Mouse (Mus musculus) embryo, embryonic 9.5 days (tissue): ENCODE data around the gene Phlpp2.
"Not testable (repeated sequence)": the region's sequence is repeated elsewhere in the genome, so short reads cannot be mapped to it uniquely, and the experiment has no call there.

Experiments
- DNase-seq: peaks from one replicate; pipeline ENCODE4 v3.0.0-alpha.2; 2017; ENCODE audit errors: extremely low spot score

Phlpp2 gene

DNA sequence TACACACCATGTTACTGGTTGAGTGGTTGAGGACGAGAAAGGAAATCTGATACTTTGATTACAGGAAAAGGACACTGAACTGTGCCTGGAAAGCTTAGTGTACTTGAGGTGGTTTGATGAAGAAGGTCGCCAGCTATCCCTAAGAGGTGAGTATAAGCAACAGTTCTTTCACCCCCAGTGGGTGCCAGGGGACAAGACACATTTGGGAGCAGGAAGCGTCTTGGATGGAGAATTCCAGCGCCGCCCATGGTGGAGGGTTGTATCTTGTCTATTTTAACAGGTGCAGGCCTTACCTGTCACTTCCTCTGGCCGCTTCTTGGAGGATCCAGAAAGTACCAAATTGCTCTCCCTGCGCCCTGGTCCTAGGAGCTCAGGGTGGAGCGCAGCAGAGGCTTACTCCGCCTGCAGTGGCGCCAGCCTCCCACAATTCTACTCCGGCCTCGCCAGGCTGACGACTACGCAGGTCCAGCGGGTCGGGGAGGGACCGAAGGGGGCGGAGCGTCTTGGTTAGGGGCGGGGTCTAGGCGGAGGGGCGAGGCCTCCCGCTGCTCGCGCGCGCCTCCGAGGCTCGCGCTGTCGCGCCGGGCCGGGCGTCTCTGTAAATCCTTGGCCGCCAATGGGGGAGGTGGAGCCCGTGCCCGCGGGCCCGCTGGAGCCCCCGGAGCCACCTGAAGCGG, at the start of gene Phlpp2:
Phlpp2 (plus strand) TSS at position 540 of the 677 bp plus-strand sequence.
- DNase-seq = peak; percentile 96

DNA sequence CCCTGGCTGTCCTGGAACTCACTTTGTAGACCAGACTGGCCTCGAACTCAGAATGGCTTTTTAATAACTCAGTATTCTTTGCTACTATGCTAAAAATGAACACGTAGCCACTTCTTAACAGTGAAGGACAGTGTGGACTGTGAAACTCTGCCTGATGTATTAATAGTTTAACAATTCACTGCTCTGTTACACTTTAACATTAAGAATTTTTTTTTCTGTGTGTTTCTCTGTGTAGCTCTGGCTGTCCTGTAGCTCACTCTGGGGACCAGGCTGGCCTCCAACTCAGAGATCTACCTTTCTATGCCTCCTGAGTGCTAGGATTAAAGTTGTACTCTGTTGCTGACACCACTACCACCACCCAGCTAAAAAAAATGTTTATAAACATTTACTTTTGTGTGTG, 44.8 kb upstream of the Phlpp2 start:
- DNase-seq = no peak

DNA sequence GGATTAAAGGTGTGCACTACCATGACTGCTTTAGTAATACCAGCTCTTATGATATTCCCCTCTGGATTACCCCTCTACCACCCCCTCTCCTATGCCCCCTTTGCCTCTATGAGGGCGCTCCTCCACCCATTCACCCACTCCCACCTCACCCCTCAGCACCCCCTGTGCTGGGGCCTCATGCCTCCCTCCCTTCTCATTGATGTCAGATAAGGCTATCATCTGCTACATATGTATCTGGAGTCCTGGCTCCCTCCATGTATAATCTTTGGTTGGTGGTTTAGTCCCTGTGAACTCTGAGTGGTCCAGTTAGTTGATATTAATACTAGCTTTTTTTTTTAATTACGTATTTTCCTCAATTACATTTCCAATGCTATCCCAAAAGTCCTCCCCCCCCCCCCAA, 28.5 kb upstream of the Phlpp2 start:
- no peak for DNase-seq

DNA sequence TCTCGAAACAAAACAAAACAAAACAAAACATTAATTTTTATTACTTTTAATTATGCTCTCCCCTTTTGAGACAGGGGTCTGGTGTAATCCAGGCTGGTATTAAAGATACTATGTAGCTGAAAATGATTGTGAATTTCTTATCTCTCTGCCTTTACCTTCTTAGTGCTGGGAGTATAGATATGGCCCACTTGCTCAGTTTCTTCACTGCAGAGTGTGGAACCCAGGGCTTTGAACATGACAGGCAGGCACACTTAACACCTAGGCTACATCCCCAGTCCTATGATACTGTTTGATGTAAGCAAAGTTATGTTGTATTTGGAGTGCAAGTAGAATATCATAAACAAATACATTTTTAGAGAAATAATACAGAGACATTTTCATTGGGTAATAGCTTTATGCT, 25.9 kb upstream of the Phlpp2 start:
- DNase-seq = no peak

DNA sequence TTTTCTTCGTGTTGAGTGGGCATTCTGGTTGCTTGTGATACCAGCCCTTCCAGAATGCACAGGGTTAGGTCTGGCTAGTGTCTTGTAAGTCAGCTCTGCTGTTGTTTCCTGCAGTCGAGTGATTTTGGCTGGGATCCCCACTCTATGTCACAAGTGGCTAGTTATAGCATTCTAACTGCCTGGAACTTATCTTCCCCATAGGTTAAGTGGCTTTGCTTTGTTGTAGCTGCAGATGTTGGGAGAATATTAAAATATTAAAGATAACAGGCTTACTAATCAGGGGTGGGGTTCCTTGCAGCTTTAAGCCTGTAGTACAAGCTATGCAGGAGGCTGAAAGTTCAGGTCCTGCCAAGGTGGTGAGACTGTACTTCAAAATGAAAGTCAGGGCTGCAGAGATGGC, 20.5 kb upstream of the Phlpp2 start:
- no peak for DNase-seq

DNA sequence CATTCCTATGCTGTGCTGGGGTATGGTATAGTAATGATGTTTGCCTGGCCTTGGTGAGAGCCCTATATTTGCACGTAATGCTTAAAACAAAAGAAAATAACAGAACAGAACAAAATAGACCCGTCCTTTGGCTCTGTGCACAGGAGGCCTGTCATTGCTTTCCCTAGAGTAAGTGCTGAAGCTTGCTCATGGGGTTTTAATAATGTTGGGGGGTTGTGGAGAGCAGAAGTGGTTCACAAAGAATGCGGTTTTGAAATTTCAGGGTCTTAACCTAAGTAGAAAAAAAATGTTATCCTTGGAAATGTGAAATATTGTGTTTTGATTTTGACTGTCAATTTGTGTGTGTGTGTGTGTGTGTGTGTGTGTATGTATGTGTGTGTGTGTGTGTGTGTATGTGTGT, 19.4 kb upstream of the Phlpp2 start:
- DNase-seq = no peak

DNA sequence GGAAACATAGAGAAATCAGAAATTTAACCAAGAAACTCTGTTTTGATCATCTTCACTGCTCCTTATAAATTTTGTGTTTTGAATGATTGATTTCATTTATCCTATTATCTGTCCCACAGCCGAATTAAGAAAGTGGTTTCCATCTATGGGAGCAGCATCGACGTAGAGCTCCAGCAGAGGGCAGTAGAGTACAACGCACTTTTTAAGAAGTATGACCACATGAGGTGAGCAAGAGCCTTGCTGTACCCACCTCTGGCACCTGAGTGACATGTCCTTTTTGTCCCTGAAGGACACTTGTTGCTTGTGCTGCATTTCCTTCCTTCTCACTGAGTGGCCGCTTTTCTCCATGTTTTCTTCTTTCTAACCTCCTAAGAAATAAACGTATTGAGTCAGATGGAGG, 14.9 kb upstream of the Phlpp2 start:
- DNase-seq = peak; percentile 18

DNA sequence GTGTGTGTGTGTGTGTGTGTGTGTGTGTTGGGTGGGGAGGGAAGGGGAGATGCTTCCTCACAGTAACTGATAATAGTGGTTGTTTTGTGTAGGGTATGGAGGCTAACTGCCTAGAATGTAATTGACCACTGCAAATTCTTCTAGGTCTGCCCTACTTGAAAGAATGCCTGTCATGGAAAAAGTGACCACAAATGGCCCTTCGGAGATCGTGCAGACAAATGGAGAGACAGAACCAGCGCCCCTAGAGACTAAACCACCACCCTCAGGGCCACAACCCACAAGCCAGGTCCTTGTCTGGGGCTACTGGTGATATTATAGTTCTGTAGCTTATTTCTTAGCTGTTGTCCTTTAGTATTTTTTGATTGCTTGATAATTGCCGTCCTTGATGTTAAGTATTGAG, 13.8 kb upstream of the Phlpp2 start:
- DNase-seq = no peak

DNA sequence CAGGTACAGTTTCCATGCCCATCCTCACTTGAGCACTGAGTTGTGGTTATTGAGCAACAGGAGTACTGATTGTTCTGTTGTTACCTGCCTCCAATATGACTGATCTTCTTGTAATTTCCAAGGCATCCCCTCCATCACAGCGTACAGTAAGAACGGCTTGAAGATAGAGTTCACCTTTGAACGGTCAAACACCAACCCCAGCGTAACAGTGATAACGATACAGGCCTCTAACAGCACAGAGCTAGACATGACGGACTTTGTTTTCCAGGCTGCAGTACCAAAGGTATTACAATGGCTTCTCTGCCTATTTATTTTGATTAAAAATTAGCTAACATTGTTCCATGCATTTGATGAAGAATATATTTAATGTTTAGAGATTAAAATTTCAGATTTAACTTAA, 12.9 kb upstream of the Phlpp2 start:
- no peak for DNase-seq

DNA sequence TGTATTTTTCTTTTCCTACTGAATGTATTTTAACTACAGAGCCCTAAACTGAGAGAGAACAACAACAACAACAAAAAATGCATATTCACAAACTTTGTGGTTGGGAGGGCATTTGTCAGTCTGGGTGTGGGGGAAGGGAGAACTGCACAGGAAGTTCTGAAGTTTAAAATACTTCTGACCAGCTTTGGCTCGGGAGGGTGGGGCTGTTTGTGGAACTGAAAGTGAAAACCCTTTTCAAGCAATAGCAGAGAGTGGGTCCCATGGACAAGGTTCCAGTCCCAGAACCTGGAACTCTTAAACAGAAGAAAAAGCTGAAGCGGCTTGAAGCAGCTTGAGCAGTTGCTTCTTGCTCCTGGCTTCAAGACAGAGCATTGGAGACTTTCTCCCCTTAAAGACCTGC, 4.9 kb upstream of the Phlpp2 start:
- DNase-seq = no peak

DNA sequence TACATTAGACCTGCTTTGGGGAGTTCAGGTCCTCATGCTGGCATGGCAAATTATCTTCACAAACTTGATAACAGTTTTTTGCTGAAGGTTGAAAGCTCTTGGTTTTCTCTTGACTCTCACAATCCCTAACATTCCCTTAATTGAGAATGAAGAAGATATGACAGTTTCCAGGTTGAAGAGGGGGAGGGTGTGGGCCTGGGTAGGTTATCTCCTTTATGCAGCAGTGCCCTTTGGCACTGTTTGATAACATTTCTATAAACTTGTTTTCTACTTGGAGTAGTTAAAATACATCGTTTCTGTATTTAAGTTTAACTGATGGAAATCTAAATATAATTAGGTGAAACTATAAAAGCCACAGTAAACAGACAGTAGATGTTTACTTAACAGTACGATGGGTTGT, 3.5 kb upstream of the Phlpp2 start:
- DNase-seq = no peak

DNA sequence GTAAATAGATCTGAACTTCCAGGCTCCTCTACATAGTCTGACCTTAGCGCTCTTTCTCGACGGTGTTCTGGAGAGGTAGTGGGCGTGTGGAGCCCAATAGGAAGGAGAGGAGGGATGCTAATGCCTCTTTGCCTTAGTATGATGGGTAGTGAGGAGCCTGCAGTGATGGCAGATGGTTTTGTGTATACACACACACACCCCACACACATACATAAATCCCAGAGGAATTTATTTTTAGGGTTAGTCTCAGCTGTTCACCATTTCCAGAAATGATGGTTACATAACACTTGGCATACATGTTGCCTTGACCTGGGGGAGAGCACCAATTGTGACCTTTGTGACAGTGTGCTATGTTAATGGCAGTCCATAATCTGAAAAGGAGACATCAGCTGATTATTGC, 2.8 kb upstream of the Phlpp2 start:
- DNase-seq = no peak

DNA sequence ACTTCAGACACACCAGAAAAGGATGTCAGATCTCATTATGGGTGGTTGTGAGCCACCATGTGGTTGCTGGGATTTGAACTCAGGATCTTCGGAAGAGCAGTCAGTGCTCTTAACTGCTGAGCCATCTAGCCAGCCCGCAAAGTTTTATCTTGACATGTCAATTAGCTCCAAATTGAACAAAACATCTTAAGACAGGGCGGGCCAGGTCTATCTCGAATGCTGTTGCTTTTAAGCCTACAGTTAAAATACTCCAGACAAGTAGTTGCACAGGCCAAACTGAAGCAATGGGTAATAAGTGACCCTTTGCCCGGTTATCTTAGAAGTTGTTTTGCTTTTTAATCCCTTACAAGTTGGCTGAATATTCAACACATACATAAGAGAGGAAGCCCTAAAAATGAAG, 1.7 kb upstream of the Phlpp2 start:
- no peak for DNase-seq

DNA sequence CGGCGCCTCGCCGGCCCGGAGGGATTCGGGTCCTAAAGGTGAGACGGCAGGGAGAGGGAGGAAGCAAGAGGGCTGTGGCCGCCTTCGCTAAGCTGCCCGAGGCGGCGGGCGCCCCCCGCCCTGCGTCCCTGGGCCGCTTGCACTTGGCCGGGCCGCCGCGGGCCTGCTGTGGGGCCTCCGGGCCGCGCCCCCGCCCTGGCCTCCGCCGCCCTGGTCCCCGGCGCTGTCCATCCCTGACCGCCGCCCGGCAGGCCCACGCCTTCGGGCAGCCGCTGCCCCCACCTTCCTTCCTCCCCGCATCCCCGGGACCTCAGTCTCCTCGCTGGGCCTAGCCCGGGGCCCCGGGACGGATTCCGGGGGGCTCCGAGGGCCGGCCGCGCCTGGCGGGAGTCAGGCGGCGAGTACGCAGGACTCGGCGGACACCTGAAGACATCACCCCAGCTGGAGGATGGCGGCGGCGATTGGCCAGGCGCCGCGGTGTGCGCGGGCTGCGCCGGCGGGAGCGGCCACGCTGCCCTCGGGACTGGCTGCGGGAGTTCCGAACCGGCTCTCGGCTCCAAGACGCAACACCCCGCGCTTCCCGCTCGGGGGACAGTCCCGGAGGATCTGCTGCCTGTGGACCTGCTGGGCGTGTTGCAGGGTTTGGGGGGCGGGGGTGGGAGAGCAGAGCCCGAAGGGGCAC, 479 bp downstream of the Phlpp2 start:
- DNase-seq = peak; percentile 69

DNA sequence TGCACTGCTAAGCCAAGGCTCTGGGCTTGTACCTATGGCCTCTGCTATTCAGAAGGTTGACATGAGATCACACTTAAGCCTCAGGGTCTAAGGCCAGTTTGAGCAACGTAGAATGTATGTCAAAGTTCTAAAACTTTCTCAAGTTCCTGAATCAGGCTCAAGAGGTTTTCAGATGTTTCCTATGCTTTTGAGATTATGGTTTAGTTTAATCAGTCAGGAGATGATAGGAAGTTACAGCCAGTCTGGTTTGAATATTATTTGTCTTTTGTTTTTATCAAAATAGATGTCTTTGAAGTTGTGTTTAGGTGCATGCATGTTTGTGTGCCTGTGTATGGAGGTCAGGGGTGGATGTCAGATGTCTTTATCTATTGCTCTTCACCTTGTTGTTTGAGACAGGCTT, 2.7 kb downstream of the Phlpp2 start:
- DNase-seq = no peak

DNA sequence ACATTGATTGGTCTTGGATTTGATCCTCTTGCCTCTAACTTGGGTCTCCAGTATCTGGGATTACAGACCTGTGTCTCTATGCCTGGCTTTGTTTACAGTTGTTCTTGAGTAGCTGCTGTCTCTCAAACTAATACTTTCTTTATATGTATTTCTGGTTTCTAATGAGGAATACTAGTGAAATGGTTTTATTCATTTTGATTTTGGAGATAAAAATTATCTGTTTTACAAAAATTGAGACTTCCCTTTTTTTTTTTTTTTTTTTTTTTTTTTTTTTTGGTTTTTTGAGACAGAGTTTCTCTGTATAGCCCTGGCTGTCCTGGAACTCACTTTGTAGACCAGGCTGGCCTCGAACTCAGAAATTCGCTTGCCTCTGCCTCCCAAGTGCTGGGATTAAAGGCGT, 5.5 kb downstream of the Phlpp2 start:
- DNase-seq = not testable (repeated sequence)

DNA sequence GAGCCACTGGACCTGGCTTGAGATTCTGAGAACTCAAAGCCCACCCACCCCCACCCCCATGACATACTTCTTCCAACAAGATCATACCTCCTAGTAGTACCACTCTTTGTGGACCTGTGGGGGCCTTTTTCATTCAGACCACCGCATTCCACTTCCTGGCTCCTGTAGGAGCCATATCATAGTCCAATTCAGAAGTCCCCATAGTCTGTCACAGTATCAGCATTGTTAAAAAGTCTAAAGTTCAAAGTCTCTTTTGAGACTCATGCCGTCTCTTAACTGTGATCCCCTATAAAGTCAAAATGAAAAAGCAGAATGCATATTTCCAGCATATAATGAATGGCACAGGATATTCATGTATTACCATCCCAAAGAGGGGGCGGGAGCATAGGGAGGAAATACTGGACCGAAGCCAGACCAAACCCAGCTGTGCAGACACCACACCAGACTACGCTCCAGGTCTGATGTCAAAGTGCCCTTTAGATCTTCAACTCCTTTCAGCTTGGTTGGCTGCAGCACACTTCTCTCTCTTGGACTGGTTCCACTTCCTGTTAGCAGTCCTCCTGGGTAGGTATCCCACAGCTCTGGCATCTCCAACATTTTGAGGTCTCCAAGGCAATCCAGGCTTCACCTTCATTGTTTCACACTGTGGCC, 11.8 kb downstream of the Phlpp2 start:
- no peak for DNase-seq

DNA sequence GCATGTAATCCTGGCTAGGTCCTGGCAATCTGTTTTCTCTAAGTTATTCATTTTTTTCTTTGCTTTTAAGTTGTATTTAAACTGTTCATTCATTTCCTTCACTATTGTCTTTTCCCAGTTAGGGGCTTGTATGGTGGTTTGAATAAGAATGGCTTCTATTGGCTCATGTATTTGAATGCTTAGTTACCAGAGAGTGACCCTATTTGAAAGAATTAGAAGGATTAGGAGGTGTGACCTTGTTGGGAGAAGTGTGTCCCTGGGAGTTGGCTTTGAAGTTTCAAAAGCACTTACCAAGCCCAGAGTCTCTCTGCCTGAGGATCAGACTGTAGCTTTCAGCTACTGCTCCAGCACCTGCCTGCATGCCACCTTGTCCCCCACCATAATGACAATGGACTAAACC, 17.0 kb downstream of the Phlpp2 start:
- DNase-seq = no peak

DNA sequence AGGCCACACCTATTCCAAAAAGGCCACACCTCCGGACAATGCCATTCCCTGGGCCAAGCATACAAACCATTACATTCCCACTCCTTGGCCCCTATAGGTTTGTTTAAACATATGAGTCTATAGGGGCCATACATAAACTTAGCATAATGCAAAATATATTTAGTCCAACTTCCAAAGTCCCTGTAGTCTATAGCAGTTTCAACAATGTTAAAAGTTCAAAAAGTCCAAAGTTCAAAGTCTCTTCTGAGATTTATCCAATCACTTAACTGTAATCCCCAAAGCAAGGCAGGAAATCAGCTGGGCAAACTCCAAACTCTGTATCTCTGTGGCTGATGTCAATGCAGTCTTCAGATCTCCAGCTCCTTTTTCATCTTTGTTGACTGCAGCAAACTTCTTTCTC, 20.9 kb downstream of the Phlpp2 start:
- no peak for DNase-seq

DNA sequence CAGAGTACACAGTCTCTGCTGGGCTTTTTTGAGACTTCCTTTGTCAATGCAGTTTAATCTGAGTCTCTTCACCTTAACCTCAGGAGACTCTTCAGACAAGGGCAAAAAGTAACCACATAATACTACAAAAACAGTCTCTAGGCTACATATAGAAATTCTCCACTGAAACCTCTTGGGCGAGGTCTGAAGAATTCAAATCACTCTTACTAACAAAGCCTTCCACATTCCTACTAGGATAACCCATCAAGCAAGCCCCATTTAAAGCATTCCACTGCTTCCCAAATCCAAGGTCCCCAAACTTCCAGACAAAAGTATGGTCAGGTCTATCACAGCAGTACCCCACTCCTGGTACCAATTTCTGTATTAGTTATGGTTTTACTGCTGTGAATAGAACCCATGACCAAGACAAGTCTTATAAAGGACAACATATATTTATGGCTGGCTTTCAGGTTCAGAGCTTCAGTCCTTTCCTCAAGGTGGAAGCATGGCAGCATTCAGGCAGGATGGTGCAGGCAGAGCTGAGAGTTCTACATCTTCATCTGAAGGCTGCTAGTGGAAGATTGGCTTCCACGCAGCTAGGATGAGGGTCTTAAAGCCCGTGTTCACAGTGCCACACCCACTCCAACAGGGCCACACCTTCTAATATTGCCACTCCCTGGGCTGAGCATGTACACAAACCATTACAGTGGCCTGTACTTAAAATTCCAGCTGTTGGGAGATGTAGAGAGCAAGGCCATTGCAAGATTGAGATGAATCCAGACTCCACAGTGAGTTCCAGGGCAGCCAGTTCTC, 22.6 kb downstream of the Phlpp2 start:
- no peak for DNase-seq

DNA sequence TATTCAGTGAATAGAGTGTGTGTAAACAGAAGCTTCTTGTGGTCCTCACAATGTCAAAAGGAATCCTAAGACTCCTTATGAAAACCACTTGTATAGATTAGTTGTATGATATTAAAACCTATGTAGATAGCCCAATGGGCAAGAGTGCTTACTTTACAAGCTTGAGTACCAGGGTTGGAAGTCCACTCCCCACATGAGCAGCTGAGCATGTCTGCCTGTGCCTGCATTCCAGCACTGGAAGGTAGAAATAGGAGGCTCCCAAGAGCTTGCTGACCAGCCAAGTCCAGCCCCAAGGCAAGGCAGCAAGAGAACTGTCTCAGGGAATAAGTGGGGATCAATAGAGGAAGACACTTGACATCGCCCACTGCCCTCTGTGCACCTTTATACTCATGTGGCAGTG, 26.3 kb downstream of the Phlpp2 start:
- DNase-seq = no peak

DNA sequence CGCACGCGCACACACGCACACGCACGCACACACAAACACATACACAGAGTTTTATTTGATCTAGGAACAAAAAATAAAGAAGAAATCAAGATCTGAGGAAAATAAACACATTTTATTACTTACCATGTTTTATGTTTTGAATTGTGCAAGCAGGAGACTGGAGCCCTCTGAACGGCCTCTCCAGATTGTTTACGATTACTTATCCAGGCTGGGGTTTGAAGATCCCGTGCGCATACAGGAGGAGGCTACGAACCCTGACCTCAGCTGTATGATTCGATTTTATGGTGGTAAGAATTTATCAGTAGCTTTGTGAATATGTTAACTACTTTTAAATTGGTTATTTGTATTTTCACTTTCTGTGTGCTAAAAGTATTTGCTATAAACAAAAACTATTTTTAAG, 27.0 kb downstream of the Phlpp2 start:
- DNase-seq = no peak

DNA sequence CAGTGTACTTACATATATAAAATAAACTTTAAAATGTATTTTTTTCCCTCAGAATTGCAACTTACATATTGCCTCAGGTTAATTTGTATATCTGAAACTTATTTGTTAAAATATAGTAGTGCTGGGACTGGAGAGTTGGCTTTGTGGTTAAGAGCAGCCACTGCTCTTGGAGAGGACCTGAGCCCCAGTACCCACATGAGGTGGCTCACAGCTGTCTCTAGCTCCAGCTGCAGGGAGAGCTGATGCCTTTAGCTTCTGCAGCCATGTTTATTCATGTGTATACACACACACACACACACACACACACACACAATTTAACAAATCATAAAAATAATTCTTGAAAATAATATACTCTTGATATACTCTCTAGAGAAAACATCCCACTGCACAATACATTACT, 34.0 kb downstream of the Phlpp2 start:
- DNase-seq = no peak
